Mouse (Mus musculus) cerebellum, adult 2 months (tissue): Measurements from ENCODE around the gene Irgm2. TPM values are rescaled to one million over a fixed set of nuclear protein-coding genes. Genes with fewer than 3 reads are reported as not detected.

ENCODE experiments used
- DNase-seq, 2 experiments: peaks; one replicate each; pipeline ENCODE4 v3.0.0; 2021
- H3K27ac ChIP-seq: fragments of 200-500 bp; 2 replicates; pipeline ENCODE4 v1.5.1; 2012; ENCODE audit warnings: low read length, control low read depth, inconsistent platforms; ENCODE audit not compliant: insufficient read depth
- H3K27me3 ChIP-seq: fragments of 200-500 bp; 2 replicates; pipeline ENCODE4 v1.6.1; 2012; ENCODE audit warnings: inconsistent platforms, mild to moderate bottlenecking, low read length, moderate library complexity; ENCODE audit not compliant: control insufficient read depth, insufficient read depth
- H3K4me1 ChIP-seq: fragments of 200-500 bp; 2 replicates; pipeline ENCODE4 v1.6.1; 2011; ENCODE audit warnings: low read length; ENCODE audit not compliant: control insufficient read depth, insufficient read depth
- H3K4me3 ChIP-seq: fragments of 200-500 bp; replicated peaks from 2 replicates; pipeline ENCODE3; 2011; ENCODE audit warnings: mild to moderate bottlenecking, low read depth, low read length, control low read depth; ENCODE audit not compliant: insufficient read depth
- CTCF ChIP-seq: fragments of 200-500 bp; IDR thresholded peaks from 2 replicates; pipeline ENCODE4 v1.5.1; 2011; ENCODE audit warnings: low read depth, mild to moderate bottlenecking, control low read depth, low read length, moderate library complexity, borderline replicate concordance; ENCODE audit not compliant: insufficient read depth
- POLR2A ChIP-seq: fragments of 200-500 bp; IDR thresholded peaks from 2 replicates; pipeline ENCODE4 v1.6.1; 2011; ENCODE audit warnings: low read length, control low read depth, borderline replicate concordance; ENCODE audit not compliant: insufficient read depth
- WGBS: fragments of 180-500 bp; shearing (Covaris S2); methylation state at CpG from one replicate; pipeline ENCODE4 v1.1.7; 2018; 5-methylcytosine and 5-hydroxymethylcytosine counted together
- polyA plus RNA-seq: library from polyadenylated mRNA; depleted of rRNA; stranded (reverse); fragments of >200 nt; gene quantifications from 2 replicates; pipeline ENCODE4 v1.2.3, GENCODE M21; 2012

Irgm2 gene
- polyA plus RNA-seq, 1 experiment, result 3.4 TPM

DNA sequence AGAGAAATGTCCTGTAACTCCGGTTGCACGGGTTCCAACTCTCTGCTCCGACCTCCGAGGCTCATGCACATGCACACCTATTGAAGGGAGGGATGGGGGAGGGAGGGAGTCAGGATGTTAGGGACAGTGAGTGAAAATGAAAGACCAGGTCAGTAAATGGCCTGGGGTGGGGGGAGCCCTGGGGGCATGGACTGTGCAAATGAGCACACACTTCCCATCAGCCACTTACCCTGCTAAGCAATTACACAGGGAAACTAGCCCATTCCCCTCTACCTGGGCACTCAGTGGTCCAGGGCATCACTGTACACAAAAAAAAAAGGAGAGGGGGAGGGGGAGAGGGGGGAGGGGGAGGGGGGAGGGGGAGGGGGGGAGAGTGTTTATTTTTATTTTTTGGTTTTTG is 755 bp upstream of the Irgm2 start:
- Histone ChIP-seq H3K27ac (no peak overlapping the region), H3K27me3 (no peaks in the 10 kb centered on the region), H3K4me1 (peaks cover 8% of the 10 kb centered on the region), H3K4me3 (no peak overlapping the region)
- WGBS, result 90% methylated on average over 4 of the region's 4 CpGs
- TF ChIP-seq CTCF, result no peak
- TF ChIP-seq POLR2A, result no peak
- DNase-seq, result no peak

DNA sequence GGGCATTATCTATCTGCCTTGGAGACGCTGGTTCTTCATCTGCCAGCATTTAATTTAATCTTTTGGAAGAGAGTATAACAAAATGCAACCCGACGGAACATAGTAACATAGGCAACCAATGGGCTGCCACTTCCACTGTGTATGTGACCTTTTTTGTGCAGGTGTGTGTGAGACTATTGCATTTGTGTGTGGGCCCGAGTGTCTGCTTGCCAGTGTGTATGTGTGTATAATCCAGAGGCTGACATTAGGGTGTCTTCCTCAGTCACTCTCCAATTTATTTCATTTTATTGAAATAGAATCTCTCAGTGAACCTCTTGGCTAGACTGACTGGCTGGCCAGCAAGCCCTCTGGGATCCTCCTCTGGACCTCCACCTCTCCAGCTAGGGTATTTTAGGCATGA is 808 bp downstream of the Irgm2 start:
- 93% methylated on average over 4 of the region's 4 CpGs for WGBS
- TF ChIP-seq CTCF (no peak), POLR2A (no peak)
- DNase-seq, result no peak
- peaks cover 3% of the 10 kb centered on the region; the same call in 1 of the 2 replicates for H3K4me1 ChIP-seq
- no peak overlapping the region for H3K4me3 ChIP-seq
- no peak overlapping the region for H3K27ac ChIP-seq
- H3K27me3 ChIP-seq, result no peaks in the 10 kb centered on the region

DNA sequence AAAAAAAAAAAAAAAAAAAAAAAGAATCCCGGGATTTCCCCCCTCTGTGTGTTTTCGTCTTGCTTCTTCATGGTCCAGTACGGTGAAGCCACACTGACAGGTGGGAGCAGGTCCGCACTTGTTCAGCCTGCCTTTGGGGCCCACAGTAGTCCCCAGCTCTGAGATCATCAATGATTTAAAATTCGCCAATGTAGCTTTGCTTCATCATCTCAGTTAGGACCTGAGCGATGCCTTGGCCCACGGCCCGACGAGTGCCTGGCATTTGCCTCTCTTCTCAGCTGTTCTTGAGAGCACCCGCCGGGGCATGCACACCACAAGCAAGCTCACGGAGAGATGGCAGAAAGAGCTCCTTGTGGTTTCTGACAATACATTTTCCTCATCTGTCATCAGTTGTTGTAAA is 1.6 kb downstream of the Irgm2 start:
- Histone ChIP-seq H3K4me1 (peaks cover 3% of the 10 kb centered on the region; the same call in 1 of the 2 replicates), H3K4me3 (no peak overlapping the region), H3K27me3 (no peaks in the 10 kb centered on the region), H3K27ac (no peak overlapping the region)
- no peak for DNase-seq
- 35% methylated on average over 12 of the region's 12 CpGs for WGBS
- TF ChIP-seq POLR2A (no peak), CTCF (no peak)

DNA sequence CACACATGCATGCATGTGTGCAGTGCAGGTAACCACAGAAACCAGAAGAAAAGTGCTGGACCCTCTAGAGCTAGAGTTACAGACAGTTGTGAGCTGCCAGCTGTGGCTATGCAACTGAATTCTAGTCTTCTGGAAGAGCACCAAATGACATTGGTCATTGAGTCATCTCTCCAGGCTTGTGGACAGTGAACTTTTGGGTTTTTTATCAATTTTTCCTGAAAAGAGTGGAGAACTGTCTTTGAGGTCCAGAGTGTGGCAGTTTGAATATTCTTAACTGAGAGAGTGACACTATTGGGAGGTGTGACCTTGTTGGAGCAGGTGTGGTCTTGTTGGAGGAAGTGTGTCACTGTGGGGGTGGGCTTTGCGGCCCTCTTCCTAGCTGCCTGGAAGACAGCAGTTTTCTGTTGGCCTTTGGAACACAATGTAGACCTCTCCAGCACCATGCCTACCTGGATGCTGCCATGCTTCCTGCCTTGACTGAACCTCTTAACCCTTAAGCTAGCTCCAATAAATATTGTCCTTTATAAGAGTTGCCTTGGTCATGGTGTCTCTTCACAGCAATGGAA is 11.0 kb downstream of the Irgm2 start:
- TF ChIP-seq CTCF, result no peak
- no peak for TF ChIP-seq POLR2A
- H3K4me3 ChIP-seq, result no peak overlapping the region
- H3K27ac ChIP-seq, result no peak overlapping the region
- DNase-seq, result no peak
- WGBS, result 75% methylated on average over 1 of the region's 1 CpGs
- H3K4me1 ChIP-seq, result no peaks in the 10 kb centered on the region
- H3K27me3 ChIP-seq, result no peaks in the 10 kb centered on the region

DNA sequence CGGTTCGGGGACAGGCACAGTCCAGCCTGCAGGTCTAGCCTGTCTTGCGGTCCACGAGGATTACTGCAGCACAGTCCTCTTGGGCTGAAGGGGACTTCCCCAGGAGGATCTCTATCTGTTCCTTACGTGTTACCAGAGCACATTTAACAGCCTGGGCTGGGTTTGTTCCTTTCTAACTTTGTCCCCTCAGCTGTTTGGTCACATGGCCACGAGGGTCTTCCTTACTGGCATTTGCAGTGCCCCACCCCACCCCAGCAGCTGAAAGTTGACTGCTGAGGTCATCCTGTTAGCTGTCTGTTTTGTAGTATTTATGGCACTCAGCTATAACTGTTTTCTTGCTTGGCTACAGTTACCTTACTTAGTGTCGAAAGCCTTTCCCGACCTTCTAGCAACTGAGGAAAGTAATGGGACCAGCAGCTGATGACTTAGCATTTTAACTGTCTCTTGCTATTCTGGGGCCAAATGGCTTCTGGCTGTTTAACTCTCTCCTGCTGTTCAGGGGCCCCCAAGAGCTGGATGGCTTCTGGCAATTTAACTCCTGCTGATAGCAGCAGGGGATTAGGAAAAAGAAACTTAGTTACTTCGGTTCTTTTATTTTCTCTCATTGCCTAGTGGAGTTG is 11.8 kb downstream of the Irgm2 start:
- no peak for TF ChIP-seq POLR2A
- TF ChIP-seq CTCF, result no peak
- no peak overlapping the region for H3K27ac ChIP-seq
- 29% methylated on average over 9 of the region's 9 CpGs for WGBS

DNA sequence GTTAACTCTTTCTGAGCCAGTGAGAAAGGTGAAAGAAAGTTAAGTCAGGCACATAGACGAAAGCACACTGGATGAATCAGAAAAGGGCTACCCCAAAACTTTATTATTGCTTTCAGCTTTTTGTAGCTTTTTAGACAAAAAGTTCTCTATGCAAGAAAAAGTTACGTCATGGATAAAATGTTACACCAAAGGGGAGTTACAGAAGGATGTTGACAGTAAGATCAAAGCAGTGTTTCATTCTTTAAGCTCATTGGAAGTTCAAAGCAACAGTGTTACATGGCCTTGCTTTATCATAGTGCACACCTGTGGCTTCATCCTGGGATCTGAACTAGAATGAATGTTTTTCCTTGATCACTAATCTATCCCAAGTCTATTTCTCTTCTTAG is 12.3 kb downstream of the Irgm2 start:
- H3K4me1 ChIP-seq, result no peaks in the 10 kb centered on the region
- no peaks in the 10 kb centered on the region for H3K27me3 ChIP-seq
- DNase-seq, result no peak
- no peak overlapping the region for H3K27ac ChIP-seq
- WGBS, result 25% methylated on average over 2 of the region's 2 CpGs
- H3K4me3 ChIP-seq, result no peak overlapping the region
- no peak for TF ChIP-seq POLR2A
- no peak for TF ChIP-seq CTCF

More for the DNA sequence above, 11.8 kb downstream of the Irgm2 start:
- H3K4me3 ChIP-seq, result no peak overlapping the region
- no peaks in the 10 kb centered on the region for H3K4me1 ChIP-seq
- DNase-seq, result no peak
- H3K27me3 ChIP-seq, result no peaks in the 10 kb centered on the region

DNA sequence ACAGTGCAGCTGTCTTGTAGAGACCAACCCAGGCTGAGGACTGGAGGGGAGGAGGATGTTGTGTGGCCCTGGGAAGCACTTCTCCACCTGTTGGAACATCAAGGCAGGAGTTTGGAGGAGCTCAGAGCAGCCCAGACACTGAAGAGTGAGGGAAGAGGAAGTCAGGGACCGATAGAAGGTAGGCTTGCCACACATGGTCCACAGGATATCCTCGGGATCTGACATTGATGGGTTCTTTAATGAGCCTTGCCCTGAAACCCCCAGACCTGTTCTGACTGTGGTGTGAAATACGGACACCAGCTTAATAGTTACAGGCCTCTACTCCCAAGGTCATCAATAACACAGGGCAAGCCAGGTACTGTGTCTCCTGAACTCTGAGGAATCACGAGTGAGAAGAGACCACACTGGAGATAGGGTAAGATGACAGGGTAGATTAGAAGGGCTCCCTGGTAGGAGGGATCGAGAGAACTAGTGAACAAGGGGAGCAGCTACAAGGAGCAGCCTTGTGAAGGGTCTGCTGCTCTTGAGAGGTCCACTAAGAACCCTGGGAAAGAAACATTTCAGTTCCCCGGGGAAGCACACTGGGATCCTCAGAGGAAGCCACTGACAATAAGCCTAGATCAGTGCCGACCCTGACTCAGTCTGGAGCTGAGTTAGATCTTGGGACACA is 14.4 kb downstream of the Irgm2 start:
- no peak for DNase-seq
- no peaks in the 10 kb centered on the region for H3K27me3 ChIP-seq
- TF ChIP-seq POLR2A (no peak), CTCF (no peak)
- H3K27ac ChIP-seq, result no peak overlapping the region
- no peaks in the 10 kb centered on the region for H3K4me1 ChIP-seq
- H3K4me3 ChIP-seq, result no peak overlapping the region
- 86% methylated on average over 7 of the region's 7 CpGs for WGBS
